Mouse (Mus musculus) midbrain, embryonic 11.5 days (tissue): Measurements from ENCODE around the gene Olfr911-ps1. TPM values are rescaled to one million over a fixed set of nuclear protein-coding genes. Genes with fewer than 3 reads are reported as not detected.

ENCODE experiments used
- ATAC-seq: fragments of 200-750 bp; cut with Nextera tagmentation; 2 replicates; pipeline ENCODE4 v1.8.0; 2017; ENCODE audit warnings: moderate TSS enrichment, moderate library complexity; ENCODE audit not compliant: low FRiP score
- DNase-seq: peaks from one replicate; pipeline ENCODE4 v3.0.0; 2015; ENCODE audit warnings: low spot score; ENCODE audit errors: missing footprints
- H3K27ac ChIP-seq: fragments of 300-500 bp; sonication (generic); 2 replicates; pipeline ENCODE4 v1.5.1; 2014; ENCODE audit warnings: low read depth, low read length
- H3K27me3 ChIP-seq: fragments of 300-500 bp; sonication (generic); 2 replicates; pipeline ENCODE4 v1.6.1; 2014; ENCODE audit warnings: mild to moderate bottlenecking, low read length, moderate library complexity, mixed read lengths; ENCODE audit not compliant: control insufficient read depth, insufficient read depth
- H3K36me3 ChIP-seq: fragments of 300-500 bp; sonication (generic); 2 replicates; pipeline ENCODE4 v1.6.1; 2014; ENCODE audit warnings: mild to moderate bottlenecking, low read length, moderate library complexity, mixed read lengths; ENCODE audit not compliant: control insufficient read depth, insufficient read depth
- H3K4me1 ChIP-seq: fragments of 300-500 bp; sonication (generic); 2 replicates; pipeline ENCODE4 v1.6.1; 2014; ENCODE audit warnings: low read length; ENCODE audit not compliant: control insufficient read depth, insufficient read depth
- H3K4me2 ChIP-seq: fragments of 300-500 bp; sonication (generic); 2 replicates; pipeline ENCODE4 v1.6.1; 2014; ENCODE audit warnings: mild to moderate bottlenecking, moderate library complexity
- H3K4me3 ChIP-seq: fragments of 300-500 bp; sonication (generic); 2 replicates; pipeline ENCODE4 v1.5.1; 2014; ENCODE audit warnings: low read depth, low read length
- H3K9ac ChIP-seq: fragments of 300-500 bp; sonication (generic); 2 replicates; pipeline ENCODE4 v1.6.1; 2014; ENCODE audit warnings: low read length
- H3K9me3 ChIP-seq: fragments of 300-500 bp; sonication (generic); 2 replicates; pipeline ENCODE4 v1.6.1; 2016; ENCODE audit warnings: low read length; ENCODE audit not compliant: control insufficient read depth
- WGBS: fragments of 180-500 bp; shearing (Covaris S2); extraction: QIAGEN DNeasy Blood & Tissue Kit; methylation state at CpG from one replicate; pipeline ENCODE4 v1.1.7; 2014; 5-methylcytosine and 5-hydroxymethylcytosine counted together
- polyA plus RNA-seq: library from polyadenylated mRNA; unstranded; fragments of >200 nt; fragmentation: Nextera tagmentation; extraction: Ambion mirVana; gene quantifications from 2 replicates; pipeline ENCODE4 v1.2.1, GENCODE M21; 2014

Olfr911-ps1 gene
- not detected in 2 replicates for polyA plus RNA-seq

GRCm38 (mm10) chr9:38521280-38521679 lies at the start of gene Olfr911-ps1:
Olfr911-ps1 (plus strand) TSS chr9:38521580.
- ATAC-seq (no peak), DNase-seq (no peak)
- no peak within 1 kb of the TSS for H3K4me2 ChIP-seq

GRCm38 (mm10) chr9:38486785-38487184 lies 34.6 kb upstream of the Olfr911-ps1 start, which contains the start of gene Olfr906:
Olfr906 (plus strand) TSS chr9:38487085.
- no peaks in the 10 kb centered on the region for H3K36me3 ChIP-seq
- no peak within 1 kb of the TSS for H3K4me2 ChIP-seq
- DNase-seq = no peak
- no peaks in the 10 kb centered on the region for H3K27me3 ChIP-seq
- H3K27ac ChIP-seq = no peak within 1 kb of the TSS
- H3K9ac ChIP-seq = no peak within 1 kb of the TSS
- H3K4me3 ChIP-seq = no peak within 1 kb of the TSS
- WGBS = 94% methylated on average over 3 of the region's 3 CpGs
- H3K9me3 ChIP-seq = no peaks in the 10 kb centered on the region
- no peaks in the 10 kb centered on the region for H3K4me1 ChIP-seq
- no peak for ATAC-seq

More at GRCm38 (mm10) chr9:38521280-38521679, at the start of gene Olfr911-ps1:
- Histone ChIP-seq H3K9ac (no peak within 1 kb of the TSS), H3K27me3 (no peaks in the 10 kb centered on the region), H3K9me3 (no peaks in the 10 kb centered on the region), H3K36me3 (no peaks in the 10 kb centered on the region), H3K4me1 (no peaks in the 10 kb centered on the region), H3K4me3 (no peak within 1 kb of the TSS), H3K27ac (no peak within 1 kb of the TSS)
- WGBS = 90% methylated on average over 1 of the region's 1 CpGs

GRCm38 (mm10) chr9:38495501-38495900 lies 25.9 kb upstream of the Olfr911-ps1 start, which contains the start of gene Olfr907:
Olfr907 (plus strand) TSS chr9:38495801.
- no peaks in the 10 kb centered on the region for H3K27me3 ChIP-seq
- no peak within 1 kb of the TSS for H3K27ac ChIP-seq
- H3K9ac ChIP-seq = no peak within 1 kb of the TSS
- no peaks in the 10 kb centered on the region for H3K36me3 ChIP-seq
- no peak for ATAC-seq
- 84% methylated on average over 2 of the region's 2 CpGs for WGBS
- H3K9me3 ChIP-seq = no peaks in the 10 kb centered on the region
- no peaks in the 10 kb centered on the region for H3K4me1 ChIP-seq
- no peak within 1 kb of the TSS for H3K4me3 ChIP-seq
- no peak for DNase-seq
- no peak within 1 kb of the TSS for H3K4me2 ChIP-seq

GRCm38 (mm10) chr9:38512353-38512752 lies 9.0 kb upstream of the Olfr911-ps1 start:
- no peaks in the 10 kb centered on the region for H3K9me3 ChIP-seq
- no peaks in the 10 kb centered on the region for H3K4me1 ChIP-seq
- no peak overlapping the region for H3K27ac ChIP-seq
- ATAC-seq (no peak), DNase-seq (no peak)
- WGBS = 66% methylated on average over 2 of the region's 2 CpGs
- no peaks in the 10 kb centered on the region for H3K27me3 ChIP-seq
- no peak overlapping the region for H3K9ac ChIP-seq
- no peaks in the 10 kb centered on the region for H3K36me3 ChIP-seq
- H3K4me2 ChIP-seq = no peak overlapping the region
- H3K4me3 ChIP-seq = no peak overlapping the region

GRCm38 (mm10) chr9:38537549-38537948 lies 16.2 kb downstream of the Olfr911-ps1 start, which contains the start of gene Olfr910:
Olfr910 (plus strand) TSS chr9:38537849.
- 92% methylated on average over 2 of the region's 2 CpGs for WGBS

More at GRCm38 (mm10) chr9:38537549-38537948, 16.2 kb downstream of the Olfr911-ps1 start, which contains the start of gene Olfr910:
- H3K9me3 ChIP-seq = no peaks in the 10 kb centered on the region
- H3K27ac ChIP-seq = no peak within 1 kb of the TSS
- ATAC-seq = no peak
- no peaks in the 10 kb centered on the region for H3K27me3 ChIP-seq
- H3K36me3 ChIP-seq = no peaks in the 10 kb centered on the region
- H3K9ac ChIP-seq = no peak within 1 kb of the TSS
- no peak within 1 kb of the TSS for H3K4me2 ChIP-seq
- DNase-seq = no peak
- no peaks in the 10 kb centered on the region for H3K4me1 ChIP-seq
- H3K4me3 ChIP-seq = no peak within 1 kb of the TSS

Other genes with a start within 250 kb of the Olfr911-ps1 start
- gene Olfr896-ps1, start 230.5 kb upstream of the Olfr911-ps1 start, polyA plus RNA-seq = not detected in 2 replicates
- not detected in 2 replicates for gene Olfr25, start 192.5 kb upstream of the Olfr911-ps1 start, polyA plus RNA-seq
- not detected in 2 replicates for gene Olfr898, start 173.2 kb upstream of the Olfr911-ps1 start, polyA plus RNA-seq
- gene Olfr250, start 154.7 kb upstream of the Olfr911-ps1 start, polyA plus RNA-seq = not detected in 2 replicates
- not detected in 2 replicates for gene Olfr251, start 144.5 kb upstream of the Olfr911-ps1 start, polyA plus RNA-seq
- not detected in 2 replicates for gene Olfr147, start 119.9 kb upstream of the Olfr911-ps1 start, polyA plus RNA-seq
- gene Olfr901, start 92.1 kb upstream of the Olfr911-ps1 start, polyA plus RNA-seq = not detected in 2 replicates
- not detected in 2 replicates for gene Olfr902, start 73.9 kb upstream of the Olfr911-ps1 start, polyA plus RNA-seq
- not detected in 2 replicates for gene Olfr904, start 58.4 kb upstream of the Olfr911-ps1 start, polyA plus RNA-seq
- gene Olfr905, start 50.5 kb upstream of the Olfr911-ps1 start, polyA plus RNA-seq = not detected in 2 replicates
- not detected in 2 replicates for gene Olfr906, start 34.5 kb upstream of the Olfr911-ps1 start, polyA plus RNA-seq
- gene Olfr907, start 25.8 kb upstream of the Olfr911-ps1 start, polyA plus RNA-seq = not detected in 2 replicates
- not detected in 2 replicates for gene Olfr910, start 16.3 kb downstream of the Olfr911-ps1 start, polyA plus RNA-seq
- gene Olfr912, start 58.6 kb downstream of the Olfr911-ps1 start, polyA plus RNA-seq = not detected in 2 replicates
- not detected in 2 replicates for gene Olfr913, start 71.2 kb downstream of the Olfr911-ps1 start, polyA plus RNA-seq
- gene Olfr914, start 83.5 kb downstream of the Olfr911-ps1 start, polyA plus RNA-seq = not detected in 2 replicates
- not detected in 2 replicates for gene Olfr916, start 138.3 kb downstream of the Olfr911-ps1 start, polyA plus RNA-seq
- gene Olfr917, start 144.3 kb downstream of the Olfr911-ps1 start, polyA plus RNA-seq = not detected in 2 replicates
- gene Olfr918, start 153.0 kb downstream of the Olfr911-ps1 start, polyA plus RNA-seq = not detected in 2 replicates
- not detected in 2 replicates for gene Olfr919, start 182.1 kb downstream of the Olfr911-ps1 start, polyA plus RNA-seq
- 8.2 and 10.6 TPM in 2 replicates for gene Vwa5a, start 196.7 kb downstream of the Olfr911-ps1 start, polyA plus RNA-seq
- gene Olfr920, start 230.7 kb downstream of the Olfr911-ps1 start, polyA plus RNA-seq = not detected in 2 replicates